Mouse (Mus musculus) heart, postnatal 25 days (tissue): ENCODE measurements around the gene Specc1. TPM values are rescaled to one million over a fixed set of nuclear protein-coding genes. Genes with fewer than 3 reads are reported as not detected.

Experiments
- DNase-seq: peaks from one replicate; pipeline ENCODE4 v3.0.0; 2022; ENCODE audit warnings: low spot score
- intact Hi-C: fragments of 180-260 bp; cut with DNase I; formaldehyde crosslinking; loops from one replicate; pipeline ENCODE4 v1.15.1; 2025
- total RNA-seq, 2 experiments: library from RNA; stranded (reverse); gene quantifications; 2 replicates each; pipeline ENCODE4 v1.2.3; 2021

Gene Specc1
- total RNA-seq, 2 experiments from 2014 or later = 9.6 to 16.5 TPM

- DNase-seq = no peak
- intact Hi-C loops = loop anchor here (5.0 kb wide), 1 partner anchor 58 kb away; no protein-coding TSS in a partner anchor
Observed at GRCm38 (mm10) chr11:62010625-62011231, 54.2 kb downstream of the Specc1 start.

- intact Hi-C loops = loop anchor here (5.0 kb wide), 1 partner anchor 60 kb away; no protein-coding TSS in a partner anchor
- DNase-seq = no peak
Observed at GRCm38 (mm10) chr11:62012039-62012438, 55.5 kb downstream of the Specc1 start.

- DNase-seq = no peak
- intact Hi-C loops = loop anchor here (5.0 kb wide), 1 partner anchor 61 kb away; no protein-coding TSS in a partner anchor
Observed at GRCm38 (mm10) chr11:62013449-62013848, 56.9 kb downstream of the Specc1 start.

GRCm38 (mm10) chr11:62015071-62015654 is 58.6 kb downstream of the Specc1 start:
- intact Hi-C loops = no loop called here
- no peak for DNase-seq

GRCm38 (mm10) chr11:62016985-62017384 is 60.4 kb downstream of the Specc1 start:
- no peak for DNase-seq
- intact Hi-C loops = no loop called here

GRCm38 (mm10) chr11:62018315-62019205 is 62.0 kb downstream of the Specc1 start:
- intact Hi-C loops = no loop called here

GRCm38 (mm10) chr11:62019857-62020256 is 63.3 kb downstream of the Specc1 start:
- intact Hi-C loops = no loop called here
- no peak for DNase-seq

More at GRCm38 (mm10) chr11:62018315-62019205, 62.0 kb downstream of the Specc1 start:
- no peak for DNase-seq

GRCm38 (mm10) chr11:62020898-62021297 is 64.3 kb downstream of the Specc1 start:
- no peak for DNase-seq
- intact Hi-C loops = no loop called here

GRCm38 (mm10) chr11:62022105-62022504 is 65.5 kb downstream of the Specc1 start:
- intact Hi-C loops = no loop called here
- no peak for DNase-seq

- intact Hi-C loops = no loop called here
- DNase-seq = no peak
Observed at GRCm38 (mm10) chr11:62022718-62023493, 66.3 kb downstream of the Specc1 start.

- intact Hi-C loops = no loop called here
- DNase-seq = no peak
Observed at GRCm38 (mm10) chr11:62023494-62024233, 67.1 kb downstream of the Specc1 start.

GRCm38 (mm10) chr11:62024234-62024601 is 67.7 kb downstream of the Specc1 start:
- no peak for DNase-seq
- intact Hi-C loops = no loop called here

- intact Hi-C loops = no loop called here
- no peak for DNase-seq
Observed at GRCm38 (mm10) chr11:62024952-62025351, 68.4 kb downstream of the Specc1 start.

GRCm38 (mm10) chr11:62025770-62026169 is 69.2 kb downstream of the Specc1 start:
- DNase-seq = no peak
- intact Hi-C loops = no loop called here

GRCm38 (mm10) chr11:62026345-62026815 is 69.8 kb downstream of the Specc1 start:
- intact Hi-C loops = no loop called here
- no peak for DNase-seq

- intact Hi-C loops = no loop called here
- DNase-seq = no peak
Observed at GRCm38 (mm10) chr11:62027271-62027670, 70.7 kb downstream of the Specc1 start.

- intact Hi-C loops = no loop called here
- DNase-seq = no peak
Observed at GRCm38 (mm10) chr11:62027705-62028104, 71.1 kb downstream of the Specc1 start.

- no peak for DNase-seq
Observed at GRCm38 (mm10) chr11:62029171-62029570, 72.6 kb downstream of the Specc1 start.

GRCm38 (mm10) chr11:62034564-62034963 is 78.0 kb downstream of the Specc1 start:
- intact Hi-C loops = no loop called here

More at GRCm38 (mm10) chr11:62029171-62029570, 72.6 kb downstream of the Specc1 start:
- intact Hi-C loops = no loop called here

More at GRCm38 (mm10) chr11:62034564-62034963, 78.0 kb downstream of the Specc1 start:
- no peak for DNase-seq
